Mouse (Mus musculus) intestine, postnatal 0 days (tissue): Measurements from ENCODE around the gene Ddx47. TPM values are rescaled to one million over a fixed set of nuclear protein-coding genes. Genes with fewer than 3 reads are reported as not detected.

ENCODE experiments used
- ATAC-seq: fragments of 200-750 bp; cut with Nextera tagmentation; 2 replicates; pipeline ENCODE4 v1.8.0; 2017; ENCODE audit warnings: mild to moderate bottlenecking, moderate TSS enrichment, moderate library complexity
- H3K27ac ChIP-seq: fragments of 300-500 bp; sonication (generic); 2 replicates; pipeline ENCODE4 v1.5.1; 2014; ENCODE audit warnings: mild to moderate bottlenecking, low read depth, low read length, moderate library complexity
- H3K27me3 ChIP-seq: fragments of 300-500 bp; sonication (generic); replicated peaks from 2 replicates; pipeline ENCODE4 v1.6.1; 2014; ENCODE audit warnings: low read length, mixed read lengths; ENCODE audit not compliant: control insufficient read depth, insufficient read depth
- H3K36me3 ChIP-seq: fragments of 300-500 bp; sonication (generic); 2 replicates; pipeline ENCODE4 v1.6.1; 2014; ENCODE audit warnings: mild to moderate bottlenecking, moderate library complexity; ENCODE audit not compliant: control insufficient read depth, insufficient read depth
- H3K4me1 ChIP-seq: fragments of 300-500 bp; sonication (generic); replicated peaks from 2 replicates; pipeline ENCODE4 v1.6.1; 2014; ENCODE audit warnings: antibody characterized with exemption, low read length, mixed read lengths; ENCODE audit not compliant: control insufficient read depth, insufficient read depth
- H3K4me2 ChIP-seq: fragments of 300-500 bp; sonication (generic); replicated peaks from 2 replicates; pipeline ENCODE4 v1.6.1; 2014; ENCODE audit warnings: low read depth, mild to moderate bottlenecking, moderate library complexity
- H3K4me3 ChIP-seq: fragments of 300-500 bp; sonication (generic); 2 replicates; pipeline ENCODE4 v1.5.1; 2014; ENCODE audit warnings: low read depth, low read length
- H3K9ac ChIP-seq: fragments of 300-500 bp; sonication (generic); 2 replicates; pipeline ENCODE4 v1.6.1; 2014; ENCODE audit warnings: mild to moderate bottlenecking, low read depth, low read length
- H3K9me3 ChIP-seq: fragments of 300-500 bp; sonication (generic); 2 replicates; pipeline ENCODE4 v1.6.1; 2016; ENCODE audit warnings: mixed run types; ENCODE audit not compliant: control insufficient read depth
- CTCF ChIP-seq: sonication (generic); IDR thresholded peaks from 2 replicates; pipeline ENCODE4 v1.5.1; 2016; ENCODE audit warnings: low read depth, mild to moderate bottlenecking, control low read depth, antibody characterized with exemption, moderate library complexity
- WGBS: fragments of 180-500 bp; shearing (Covaris S2); extraction: QIAGEN DNeasy Blood & Tissue Kit; methylation state at CpG from one replicate; pipeline ENCODE4 v1.1.7; 2014; 5-methylcytosine and 5-hydroxymethylcytosine counted together
- polyA plus RNA-seq: library from polyadenylated mRNA; unstranded; fragments of >200 nt; fragmentation: Nextera tagmentation; extraction: Ambion mirVana; gene quantifications from 2 replicates; pipeline ENCODE4 v1.2.1, GENCODE M21; 2015

The Ddx47 gene
- polyA plus RNA-seq, 1 experiment from 2014 or later: 33.5 TPM

DNA sequence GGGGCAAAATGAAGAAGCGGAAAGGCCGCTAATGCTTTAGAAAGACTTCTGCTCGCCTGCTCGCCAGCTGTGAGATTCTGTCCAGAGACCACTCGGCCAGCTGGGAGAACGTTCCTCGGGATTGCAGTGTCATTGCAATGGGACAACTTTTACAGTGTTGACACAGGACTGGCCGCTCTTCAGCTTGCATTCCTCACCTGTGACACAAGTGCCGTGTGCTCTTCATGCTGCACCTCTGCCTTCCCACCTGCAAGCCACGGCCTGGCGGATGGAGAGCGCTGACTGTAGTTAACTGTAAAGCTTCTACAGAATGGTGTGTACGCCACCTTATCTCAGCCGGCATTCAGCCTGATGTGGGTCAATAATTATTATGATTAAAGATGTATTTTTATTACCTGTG, 12.0 kb downstream of the Ddx47 start:
- H3K36me3 ChIP-seq: peaks cover 59% of the 10 kb centered on the region
- TF ChIP-seq CTCF: no peak
- H3K9me3 ChIP-seq: no peaks in the 10 kb centered on the region
- no peak overlapping the region for H3K4me3 ChIP-seq
- H3K27me3 ChIP-seq: no peaks in the 10 kb centered on the region
- WGBS: 67% methylated on average over 14 of the region's 14 CpGs
- H3K27ac ChIP-seq: no peak overlapping the region; the same call in 1 of the 2 replicates
- H3K9ac ChIP-seq: no peak overlapping the region
- ATAC-seq: no peak
- no peaks in the 10 kb centered on the region for H3K4me1 ChIP-seq
- H3K4me2 ChIP-seq: no peak overlapping the region

GRCm38 (mm10) chr6:135024781-135025420, 13.5 kb downstream of the Ddx47 start:
- Histone ChIP-seq H3K9ac (no peak overlapping the region), H3K4me2 (no peak overlapping the region), H3K9me3 (no peaks in the 10 kb centered on the region), H3K4me1 (peaks cover 3% of the 10 kb centered on the region; the same call in 1 of the 2 replicates), H3K36me3 (peaks cover 44% of the 10 kb centered on the region), H3K27me3 (no peaks in the 10 kb centered on the region), H3K27ac (no peak overlapping the region), H3K4me3 (no peak overlapping the region)
- 53% methylated on average over 1 of the region's 1 CpGs for WGBS
- TF ChIP-seq CTCF: no peak
- ATAC-seq: 0 out of 2 replicates have a peak, but pooled peaks have one; percentile 24

DNA sequence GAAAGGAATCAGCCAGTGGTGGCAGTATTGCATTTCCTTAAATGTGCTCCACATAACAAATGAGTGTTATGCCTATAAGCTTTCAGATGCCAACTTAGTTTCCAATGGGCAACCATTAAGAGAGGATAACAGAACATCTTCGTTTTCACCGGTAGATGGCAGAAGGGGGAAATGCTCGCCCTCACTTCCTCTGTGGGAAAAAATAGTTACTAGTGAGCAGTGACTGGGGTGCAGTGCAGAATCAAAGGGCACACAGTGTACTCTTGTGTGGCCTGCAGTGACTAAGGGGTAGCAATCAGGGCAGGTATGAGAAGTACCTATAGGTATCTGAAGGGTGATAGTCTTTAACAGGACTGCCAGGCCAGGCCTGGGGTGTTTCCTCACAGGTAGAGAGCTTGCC, 14.8 kb downstream of the Ddx47 start:
- Histone ChIP-seq H3K27me3 (no peaks in the 10 kb centered on the region), H3K9ac (no peak overlapping the region), H3K4me3 (no peak overlapping the region), H3K4me1 (peaks cover 3% of the 10 kb centered on the region; the same call in 1 of the 2 replicates), H3K27ac (peak overlapping the region; percentile 35; the same call in 1 of the 2 replicates), H3K4me2 (no peak overlapping the region), H3K36me3 (peaks cover 32% of the 10 kb centered on the region), H3K9me3 (no peaks in the 10 kb centered on the region)
- peak; percentile 85 for TF ChIP-seq CTCF
- peak; percentile 77 for ATAC-seq
- WGBS: 5% methylated on average over 3 of the region's 3 CpGs

DNA sequence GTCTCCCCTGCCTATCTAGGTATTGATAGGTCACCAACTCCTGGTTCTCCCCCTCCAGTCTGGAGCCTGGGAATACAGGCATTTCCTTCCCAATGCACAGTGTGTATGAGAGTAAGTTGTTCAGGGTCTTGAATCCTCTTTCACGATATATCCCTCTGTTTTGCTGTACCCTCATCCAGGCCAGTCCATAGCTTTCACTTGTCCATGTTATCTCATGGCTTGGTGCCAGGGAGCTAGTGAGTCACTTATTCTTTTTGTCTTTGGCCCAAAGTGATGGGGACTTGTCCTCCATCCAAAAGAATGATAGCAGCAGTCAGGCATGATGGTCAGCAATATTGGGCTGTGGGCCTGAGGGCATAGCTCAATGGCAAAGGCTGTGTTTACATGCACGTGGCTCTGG, 15.3 kb downstream of the Ddx47 start:
- H3K4me3 ChIP-seq: no peak overlapping the region
- no peak for ATAC-seq
- H3K9me3 ChIP-seq: no peaks in the 10 kb centered on the region
- H3K9ac ChIP-seq: no peak overlapping the region
- peak overlapping the region; percentile 35; the same call in 1 of the 2 replicates for H3K27ac ChIP-seq
- WGBS: 74% methylated on average over 2 of the region's 2 CpGs
- H3K4me1 ChIP-seq: peaks cover 3% of the 10 kb centered on the region; the same call in 1 of the 2 replicates
- no peaks in the 10 kb centered on the region for H3K27me3 ChIP-seq
- no peak overlapping the region for H3K4me2 ChIP-seq
- peaks cover 27% of the 10 kb centered on the region for H3K36me3 ChIP-seq
- TF ChIP-seq CTCF: no peak

- peak; percentile 85 for ATAC-seq
- TF ChIP-seq CTCF: no peak
- no peak overlapping the region for H3K9ac ChIP-seq
- 35% methylated on average over 4 of the region's 4 CpGs for WGBS
- H3K4me2 ChIP-seq: no peak overlapping the region
- peaks cover 6% of the 10 kb centered on the region; the same call in 1 of the 2 replicates for H3K36me3 ChIP-seq
- H3K4me1 ChIP-seq: peaks cover 3% of the 10 kb centered on the region; the same call in 1 of the 2 replicates
- no peaks in the 10 kb centered on the region for H3K27me3 ChIP-seq
- no peak overlapping the region for H3K4me3 ChIP-seq
- no peaks in the 10 kb centered on the region for H3K9me3 ChIP-seq
- 0 out of 2 replicates have a peak overlapping the region, but pooled peaks have one; percentile 50 for H3K27ac ChIP-seq
Measured at GRCm38 (mm10) chr6:135029246-135029645, 17.8 kb downstream of the Ddx47 start.

DNA sequence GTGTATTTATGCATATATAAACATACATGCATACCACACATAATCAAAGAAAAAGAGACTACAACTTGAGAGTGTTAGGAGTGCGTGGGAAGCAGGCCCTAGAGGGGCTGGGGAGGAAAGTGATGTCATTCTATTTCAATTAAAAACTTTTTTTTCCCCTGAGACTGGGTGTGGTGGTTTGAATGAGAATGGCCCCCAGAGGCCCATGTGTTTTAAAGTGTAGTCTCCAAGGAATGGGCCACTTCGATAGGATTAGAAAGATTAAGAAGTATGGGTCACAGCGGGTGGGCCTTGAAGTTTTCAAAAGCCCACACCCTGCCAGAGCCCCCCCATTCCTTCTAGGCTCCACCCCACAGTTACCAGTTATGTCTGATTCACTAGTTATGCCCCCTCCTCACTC, 27.3 kb downstream of the Ddx47 start:
- Histone ChIP-seq H3K36me3 (no peaks in the 10 kb centered on the region), H3K4me2 (no peak overlapping the region), H3K4me1 (no peaks in the 10 kb centered on the region), H3K27me3 (no peaks in the 10 kb centered on the region), H3K4me3 (no peak overlapping the region), H3K9ac (no peak overlapping the region), H3K9me3 (0 out of 2 replicates have a peak, but pooled peaks cover 3% of the 10 kb centered on the region), H3K27ac (no peak overlapping the region)
- TF ChIP-seq CTCF: no peak
- ATAC-seq: no peak
- 82% methylated on average over 3 of the region's 3 CpGs for WGBS
